Comparison of ENCODE assay signal across 12 mouse cellular contexts in the genomic region with DNA sequence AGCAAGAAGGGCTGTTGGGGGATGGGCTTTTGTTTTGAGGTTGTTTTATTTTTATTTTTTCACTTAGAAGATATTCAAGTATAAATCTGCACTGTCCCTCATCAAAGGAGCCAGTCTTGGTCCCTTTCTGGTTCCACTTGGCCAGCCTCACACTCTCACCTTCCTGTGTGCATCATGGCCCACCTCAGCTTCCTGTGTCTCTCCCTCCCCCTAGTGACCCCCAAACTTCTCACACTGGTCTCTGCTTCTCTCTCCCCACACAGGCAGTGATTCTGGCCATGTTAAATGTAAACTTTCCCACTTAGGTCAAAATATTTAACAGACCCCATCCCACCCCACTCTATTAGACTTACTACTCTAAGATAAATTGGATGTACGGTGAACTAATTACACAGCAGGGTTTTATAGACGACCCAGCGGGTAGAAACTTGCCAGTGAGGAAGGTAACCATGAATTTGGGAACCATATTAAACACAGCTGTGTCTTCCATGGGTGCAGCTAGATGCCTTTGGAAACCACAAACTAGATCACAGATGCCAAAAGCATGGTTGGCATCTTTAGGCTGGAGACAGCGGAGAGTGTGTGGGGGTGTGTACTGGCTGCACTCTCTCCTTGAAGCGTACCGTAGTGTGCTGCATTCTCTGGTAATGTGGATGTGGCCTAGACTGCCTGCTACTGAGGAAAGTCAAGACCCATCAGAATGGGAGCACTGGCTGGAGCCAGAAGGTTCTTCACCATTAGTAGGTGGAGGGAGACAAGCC. TPM values are rescaled to one million over a fixed set of nuclear protein-coding genes. Genes with fewer than 3 reads are reported as not detected.
DNase-seq lines count a peak whose midpoint lies in the region; ATAC-seq and TF ChIP-seq lines count a peak whose summit lies in the region.
"Had no signal": no experiment of that assay in that cellular context is flagged by ENCODE, and none has a peak within 500 bp of the region (broad histone marks: within the 10 kb centered on the region; RNA-seq: fewer than 3 reads in every experiment).

No protein-coding gene starts in this region.

- ATAC-seq in kidney, embryonic 15.5 days (replicated peaks; ENCODE audit: low FRiP score), result peak; percentile 4; the same call in 1 of the 2 replicates
- peak; percentile 74 for ATAC-seq in embryonic facial prominence, embryonic 15.5 days (ENCODE audit: insufficient number of reproducible peaks, low FRiP score, low TSS enrichment, low read depth)
- ATAC-seq in stomach, embryonic 14.5 days (ENCODE audit: insufficient number of reproducible peaks, insufficient read depth, low FRiP score, low read depth), result no peak
- no peak for ATAC-seq in liver, postnatal 0 days
- ATAC-seq: forebrain, embryonic 14.5 days had no signal

- H3K4me2 ChIP-seq in kidney, embryonic 15.5 days, result no peak overlapping the region
- 0 out of 2 replicates have a peak overlapping the region, but pooled peaks have one; percentile 2 for H3K4me2 ChIP-seq in embryonic facial prominence, embryonic 15.5 days (replicated peaks)
- H3K4me2 ChIP-seq in stomach, embryonic 14.5 days (replicated peaks; ENCODE audit: low read depth, low read length), result no peak overlapping the region
- H3K4me2 ChIP-seq in liver, postnatal 0 days (ENCODE audit: low read depth, low read length), result no peak overlapping the region
- H3K4me2 ChIP-seq: heart, embryonic 15.5 days; hindbrain, embryonic 12.5 days had no signal

- no peak overlapping the region for H3K9ac ChIP-seq in kidney, embryonic 15.5 days
- no peak overlapping the region for H3K9ac ChIP-seq in embryonic facial prominence, embryonic 15.5 days
- H3K9ac ChIP-seq in stomach, embryonic 14.5 days (replicated peaks; ENCODE audit: low read depth, low read length), result no peak overlapping the region
- H3K9ac ChIP-seq in liver, postnatal 0 days (replicated peaks), result no peak overlapping the region
- H3K9ac ChIP-seq: heart, embryonic 15.5 days; hindbrain, embryonic 12.5 days had no signal

- DNase-seq in kidney, adult 9 months, result no peak
- DNase-seq in Muller cell, postnatal 12 days (ENCODE audit: inconsistent ontology term), result peak; percentile 30
- no peak for DNase-seq in ovary, postnatal 10 days (ENCODE audit: low spot score)
- DNase-seq in liver, postnatal 0 days, result no peak
- DNase-seq: right cerebral cortex, postnatal 25 days had no signal

- no peak for TF ChIP-seq CTCF in liver, postnatal 0 days (IDR thresholded peaks at IDR 0.05; ENCODE audit: low read depth)

- no peak for TF ChIP-seq EP300 in liver, postnatal 0 days (IDR thresholded peaks at IDR 0.05; ENCODE audit: low read depth)

- H3K36me3 ChIP-seq in kidney, embryonic 15.5 days, result no peaks in the 10 kb centered on the region
- no peaks in the 10 kb centered on the region for H3K36me3 ChIP-seq in embryonic facial prominence, embryonic 15.5 days
- no peaks in the 10 kb centered on the region for H3K36me3 ChIP-seq in stomach, embryonic 14.5 days (ENCODE audit: control insufficient read depth, insufficient read depth, low read length)
- no peaks in the 10 kb centered on the region for H3K36me3 ChIP-seq in liver, postnatal 0 days (replicated peaks; ENCODE audit: insufficient read depth, low read length)
- H3K36me3 ChIP-seq: heart, embryonic 15.5 days; hindbrain, embryonic 12.5 days; midbrain, embryonic 10.5 days had no signal

- H3K9me3 ChIP-seq in kidney, embryonic 15.5 days (replicated peaks), result no peaks in the 10 kb centered on the region
- H3K9me3 ChIP-seq in embryonic facial prominence, embryonic 15.5 days (replicated peaks), result no peaks in the 10 kb centered on the region
- H3K9me3 ChIP-seq in stomach, embryonic 14.5 days (ENCODE audit: control insufficient read depth, low read depth, low read length), result no peaks in the 10 kb centered on the region
- H3K9me3 ChIP-seq in liver, postnatal 0 days (ENCODE audit: low read length), result no peaks in the 10 kb centered on the region
- H3K9me3 ChIP-seq: heart, embryonic 15.5 days; midbrain, embryonic 10.5 days had no signal

- peaks cover 8% of the 10 kb centered on the region; the same call in 1 of the 2 replicates for H3K4me1 ChIP-seq in kidney, embryonic 15.5 days
- peaks cover 22% of the 10 kb centered on the region for H3K4me1 ChIP-seq in embryonic facial prominence, embryonic 15.5 days
- H3K4me1 ChIP-seq in stomach, embryonic 14.5 days (ENCODE audit: control insufficient read depth, insufficient read depth, low read length), result peaks cover 4% of the 10 kb centered on the region; the same call in 1 of the 2 replicates
- H3K4me1 ChIP-seq in liver, postnatal 0 days (ENCODE audit: insufficient read depth), result no peaks in the 10 kb centered on the region

- no peak overlapping the region for H3K27ac ChIP-seq in kidney, embryonic 15.5 days
- peak overlapping the region; percentile 84 for H3K27ac ChIP-seq in embryonic facial prominence, embryonic 15.5 days (replicated peaks)
- peak overlapping the region; percentile 83; the same call in 1 of the 2 replicates for H3K27ac ChIP-seq in stomach, embryonic 14.5 days (ENCODE audit: low read length)
- no peak overlapping the region for H3K27ac ChIP-seq in liver, postnatal 0 days (ENCODE audit: low read depth)
- H3K27ac ChIP-seq: heart, embryonic 15.5 days; hindbrain, embryonic 12.5 days had no signal

- WGBS in kidney, embryonic 15.5 days, result 88% methylated on average over 6 of the region's 6 CpGs
- 39% methylated on average over 6 of the region's 6 CpGs for WGBS in embryonic facial prominence, embryonic 15.5 days
- 80% methylated on average over 6 of the region's 6 CpGs for WGBS in stomach, embryonic 14.5 days
- WGBS in liver, postnatal 0 days (ENCODE audit: insufficient replicate concordance), result 84% methylated on average over 6 of the region's 6 CpGs

- no peaks in the 10 kb centered on the region for H3K27me3 ChIP-seq in kidney, embryonic 15.5 days
- no peaks in the 10 kb centered on the region for H3K27me3 ChIP-seq in embryonic facial prominence, embryonic 15.5 days
- no peaks in the 10 kb centered on the region for H3K27me3 ChIP-seq in stomach, embryonic 14.5 days (ENCODE audit: control insufficient read depth, insufficient read depth, low read length)
- H3K27me3 ChIP-seq in liver, postnatal 0 days (ENCODE audit: insufficient read depth, low read length), result no peaks in the 10 kb centered on the region
- H3K27me3 ChIP-seq: heart, embryonic 15.5 days had no signal

- H3K4me3 ChIP-seq in kidney, embryonic 15.5 days (replicated peaks), result no peak overlapping the region
- H3K4me3 ChIP-seq in embryonic facial prominence, embryonic 15.5 days (replicated peaks), result no peak overlapping the region
- H3K4me3 ChIP-seq in stomach, embryonic 14.5 days (ENCODE audit: low read depth, low read length), result no peak overlapping the region
- no peak overlapping the region for H3K4me3 ChIP-seq in liver, postnatal 0 days (ENCODE audit: low read depth, low read length)
- H3K4me3 ChIP-seq: heart, embryonic 15.5 days; hindbrain, embryonic 12.5 days; midbrain, embryonic 10.5 days had no signal

RNA-seq across cellular contexts. Expression of a gene that starts 55.7 kb away (rescaled TPM):
- 118 and 131 TPM in 2 replicates for polyA plus RNA-seq in kidney, embryonic 15.5 days (2015; fragmentation: Nextera tagmentation; extraction: Ambion mirVana)
- polyA plus RNA-seq in embryonic facial prominence, embryonic 15.5 days (2015; fragmentation: Nextera tagmentation; extraction: Ambion mirVana), result 103 and 106 TPM in 2 replicates
- polyA plus RNA-seq in stomach, embryonic 14.5 days (2014; fragmentation: Nextera tagmentation; extraction: Ambion mirVana), result 137 and 150 TPM in 2 replicates
- 53.8 and 53.9 TPM in 2 replicates for polyA plus RNA-seq in liver, postnatal 0 days (2015; fragmentation: Nextera tagmentation; extraction: Ambion mirVana)

Comparison
In these comparisons a context has a peak if more than half of its experiments do, and no peak if none do; other contexts are left out.
1. ATAC-seq: peak in kidney, embryonic 15.5 days (single experiment) and embryonic facial prominence, embryonic 15.5 days (single experiment); none in stomach, embryonic 14.5 days (single experiment) and liver, postnatal 0 days (single experiment).
2. H3K27ac ChIP-seq: peak in embryonic facial prominence, embryonic 15.5 days (single experiment) and stomach, embryonic 14.5 days (single experiment); none in kidney, embryonic 15.5 days (single experiment) and liver, postnatal 0 days (single experiment).